Mouse (Mus musculus) testis, adult 2 months (tissue): ENCODE measurements around the gene Tspo2.

Experiments used
- CTCF ChIP-seq: fragments of 200-500 bp; IDR thresholded peaks from 2 replicates; pipeline ENCODE4 v1.5.1; 2012; ENCODE audit warnings: low read depth, mild to moderate bottlenecking, inconsistent platforms, low read length, moderate library complexity; ENCODE audit not compliant: control insufficient read depth, insufficient read depth, insufficient replicate concordance
- POLR2A ChIP-seq: fragments of 200-500 bp; IDR thresholded peaks from 2 replicates; pipeline ENCODE4 v1.6.1; 2012; ENCODE audit warnings: low read depth, mild to moderate bottlenecking, inconsistent platforms, low read length, moderate library complexity; ENCODE audit not compliant: control insufficient read depth

GRCm38 (mm10) chr17:48484191-48484590 lies 32.9 kb upstream of the Tspo2 start:
- TF ChIP-seq POLR2A: no peak
- TF ChIP-seq CTCF: no peak
